Mouse (Mus musculus) left cerebral cortex, postnatal 4 days (tissue): ENCODE measurements at regions not wholly inside any gene's neighbourhood (a gene's known extent, or its start where the extent isn't known, plus 50 kb on each side); places are given as distances from the start of the nearest gene placed in this dataset.

Source experiments
- DNase-seq: peaks from one replicate; pipeline ENCODE4 v3.0.0-alpha.2; 2022
- intact Hi-C: fragments of 180-260 bp; cut with DNase I; formaldehyde crosslinking; loops from one replicate; pipeline ENCODE4 v1.15.1; 2025

GRCm38 (mm10) chr1:35331602-35332339 is 482.0 kb downstream of the Plekhb2 start:
- intact Hi-C loops: no loop called here
- no peak for DNase-seq

- DNase-seq: no peak
- intact Hi-C loops: no loop called here
These were observed 482.5 kb downstream of the Plekhb2 start for GRCm38 (mm10) chr1:35332340-35332684.

GRCm38 (mm10) chr1:35337647-35338046 is 487.9 kb downstream of the Plekhb2 start:
- intact Hi-C loops: no loop called here
- no peak for DNase-seq

- intact Hi-C loops: no loop called here
- peak; percentile 26 for DNase-seq
These were observed 488.4 kb downstream of the Plekhb2 start for GRCm38 (mm10) chr1:35338184-35338583.

- DNase-seq: no peak
- intact Hi-C loops: no loop called here
These were observed 494.8 kb downstream of the Plekhb2 start for GRCm38 (mm10) chr1:35344539-35344938.

GRCm38 (mm10) chr1:35348294-35348693 is 498.5 kb downstream of the Plekhb2 start:
- intact Hi-C loops: no loop called here
- DNase-seq: no peak

GRCm38 (mm10) chr1:35358981-35359380 is 509.2 kb downstream of the Plekhb2 start:
- no peak for DNase-seq
- intact Hi-C loops: no loop called here

GRCm38 (mm10) chr1:35361465-35361864 is 511.7 kb downstream of the Plekhb2 start:
- intact Hi-C loops: no loop called here
- DNase-seq: no peak

- intact Hi-C loops: no loop called here
- peak; percentile 18 for DNase-seq
These were observed 513.1 kb downstream of the Plekhb2 start for GRCm38 (mm10) chr1:35362836-35363235.

- intact Hi-C loops: no loop called here
- DNase-seq: no peak
These were observed 516.8 kb downstream of the Plekhb2 start for GRCm38 (mm10) chr1:35366559-35366958.

GRCm38 (mm10) chr1:35372751-35373150 is 523.0 kb downstream of the Plekhb2 start:
- intact Hi-C loops: no loop called here
- no peak for DNase-seq

GRCm38 (mm10) chr1:35380633-35381385 is 531.0 kb downstream of the Plekhb2 start:
- intact Hi-C loops: no loop called here
- DNase-seq: no peak

GRCm38 (mm10) chr1:35385430-35385829 is 535.7 kb downstream of the Plekhb2 start:
- intact Hi-C loops: no loop called here
- peak; percentile 86 for DNase-seq

- peak; percentile 64 for DNase-seq
- intact Hi-C loops: no loop called here
These were observed 538.4 kb downstream of the Plekhb2 start for GRCm38 (mm10) chr1:35388181-35388580.

GRCm38 (mm10) chr1:35390371-35390770 is 540.6 kb downstream of the Plekhb2 start:
- DNase-seq: no peak
- intact Hi-C loops: no loop called here

- DNase-seq: no peak
These were observed 541.2 kb downstream of the Plekhb2 start for GRCm38 (mm10) chr1:35390858-35391586.

GRCm38 (mm10) chr1:35393550-35394118 is 543.9 kb downstream of the Plekhb2 start:
- no peak for DNase-seq
- intact Hi-C loops: no loop called here

More at GRCm38 (mm10) chr1:35390858-35391586, 541.2 kb downstream of the Plekhb2 start:
- intact Hi-C loops: no loop called here

- DNase-seq: peak; percentile 43
- intact Hi-C loops: no loop called here
These were observed 551.0 kb downstream of the Plekhb2 start for GRCm38 (mm10) chr1:35400674-35401359.

- DNase-seq: no peak
These were observed 553.2 kb downstream of the Plekhb2 start for GRCm38 (mm10) chr1:35402995-35403394.

GRCm38 (mm10) chr1:35405418-35405817 is 555.6 kb downstream of the Plekhb2 start:
- peak; percentile 41 for DNase-seq
- intact Hi-C loops: no loop called here

More at GRCm38 (mm10) chr1:35402995-35403394, 553.2 kb downstream of the Plekhb2 start:
- intact Hi-C loops: no loop called here
